Mouse (Mus musculus) heart, adult 10 weeks (tissue): ENCODE measurements around the gene Gm14692. TPM values are rescaled to one million over a fixed set of nuclear protein-coding genes. Genes with fewer than 3 reads are reported as not detected.

Experiments
- polyA plus RNA-seq: library from polyadenylated mRNA; stranded (reverse); fragments of 350-450 nt; fragmentation: Illumina TruSeq; extraction: RNeasy Lipid Tissue Mini Kit (QIAGEN cat#74804); gene quantifications from one replicate; pipeline ENCODE4 v1.2.3, GENCODE M21; 2014; ENCODE audit warnings: low read depth, low replicate concordance

The Gm14692 gene
- not detected for polyA plus RNA-seq

GRCm38 (mm10) chrX:67695398-67695797, at the start of gene Gm14692:
Gene Gm14692 (plus strand): TSS chrX:67695698.

GRCm38 (mm10) chrX:67693462-67693861, 2.0 kb upstream of the Gm14692 start, which contains the start of gene Gm1140:
Gene Gm1140 (minus strand): TSS chrX:67693562.

Other genes with a start within 250 kb of the Gm14692 start
- not detected for gene Gm1140, start 2.1 kb upstream of the Gm14692 start, polyA plus RNA-seq
- not detected for gene 4933436I01Rik, start 225.8 kb downstream of the Gm14692 start, polyA plus RNA-seq